Mouse (Mus musculus): Measurements from ENCODE around the gene Zfp940.

- TF ChIP-seq CTCF (conservative IDR thresholded peaks at IDR 0.05; ENCODE audit: low read length): no peak
- no peak for TF ChIP-seq POU5F1 (IDR thresholded peaks at IDR 0.05; ENCODE audit: borderline replicate concordance, low read length)
Observed at GRCm38 (mm10) chr7:29828001-29828400, 25.5 kb downstream of the Zfp940 start.
